Mouse (Mus musculus) embryo, embryonic 11.5 days (tissue): ENCODE data around the gene Pkmyt1.

ENCODE experiments used
- DNase-seq: peaks from one replicate; pipeline ENCODE4 v3.0.0-alpha.2; 2012; ENCODE audit warnings: low read depth, low spot score

Gene Pkmyt1

GRCm38 (mm10) chr17:23725999-23726757 lies at the start of gene Pkmyt1:
TSS of gene Pkmyt1 (plus strand) at chr17:23726336.
- DNase-seq = peak; percentile 91

GRCm38 (mm10) chr17:23676473-23677031 lies 49.6 kb upstream of the Pkmyt1 start:
- no peak for DNase-seq

GRCm38 (mm10) chr17:23677236-23677679 lies 48.9 kb upstream of the Pkmyt1 start, which contains the start of gene Tnfrsf12a:
TSS of gene Tnfrsf12a (minus strand) at chr17:23677468.
- DNase-seq = peak; percentile 68

GRCm38 (mm10) chr17:23679127-23679835 lies 46.9 kb upstream of the Pkmyt1 start, which contains the start of gene Cldn6:
TSS of gene Cldn6 (plus strand) at chr17:23679249.
- no peak for DNase-seq

GRCm38 (mm10) chr17:23680336-23680735 lies 45.8 kb upstream of the Pkmyt1 start:
- no peak for DNase-seq

- DNase-seq = no peak
These were observed 45.0 kb upstream of the Pkmyt1 start for GRCm38 (mm10) chr17:23681086-23681485.

GRCm38 (mm10) chr17:23682092-23682491 lies 44.0 kb upstream of the Pkmyt1 start:
- DNase-seq = no peak

- DNase-seq = no peak
These were observed 43.6 kb upstream of the Pkmyt1 start for GRCm38 (mm10) chr17:23682530-23682929.

GRCm38 (mm10) chr17:23683226-23683625 lies 42.9 kb upstream of the Pkmyt1 start:
- DNase-seq = no peak

GRCm38 (mm10) chr17:23683856-23684672 lies 42.1 kb upstream of the Pkmyt1 start, which contains the start of gene Cldn9:
TSS of gene Cldn9 (minus strand) at chr17:23684026.
- no peak for DNase-seq

GRCm38 (mm10) chr17:23694491-23694890 lies 31.6 kb upstream of the Pkmyt1 start:
- no peak for DNase-seq

- no peak for DNase-seq
These were observed 30.3 kb upstream of the Pkmyt1 start for GRCm38 (mm10) chr17:23695801-23696200.

GRCm38 (mm10) chr17:23699131-23700077 lies 26.7 kb upstream of the Pkmyt1 start:
- DNase-seq = no peak

GRCm38 (mm10) chr17:23700079-23700478 lies 26.1 kb upstream of the Pkmyt1 start:
- DNase-seq = peak; percentile 83

GRCm38 (mm10) chr17:23703301-23703700 lies 22.8 kb upstream of the Pkmyt1 start:
- DNase-seq = no peak

GRCm38 (mm10) chr17:23704741-23705140 lies 21.4 kb upstream of the Pkmyt1 start:
- no peak for DNase-seq

- no peak for DNase-seq
These were observed 20.5 kb upstream of the Pkmyt1 start for GRCm38 (mm10) chr17:23705525-23706104.

GRCm38 (mm10) chr17:23706212-23706611 lies 19.9 kb upstream of the Pkmyt1 start:
- DNase-seq = peak; percentile 54

- no peak for DNase-seq
These were observed 9.1 kb upstream of the Pkmyt1 start for GRCm38 (mm10) chr17:23717003-23717402.

GRCm38 (mm10) chr17:23719455-23719854 lies 6.7 kb upstream of the Pkmyt1 start:
- DNase-seq = no peak
